Mouse (Mus musculus): Measurements from ENCODE around the gene Peak1.

Gene Peak1

GRCm38 (mm10) chr9:56309079-56309478, 108.8 kb downstream of the Peak1 start:
- DNase-seq = no peak

GRCm38 (mm10) chr9:56304526-56304925, 113.3 kb downstream of the Peak1 start:
- DNase-seq = no peak

- DNase-seq = no peak
Observed at GRCm38 (mm10) chr9:56302921-56303465, 114.9 kb downstream of the Peak1 start.

- DNase-seq = no peak
Observed at GRCm38 (mm10) chr9:56290019-56290418, 127.8 kb downstream of the Peak1 start.

DNA sequence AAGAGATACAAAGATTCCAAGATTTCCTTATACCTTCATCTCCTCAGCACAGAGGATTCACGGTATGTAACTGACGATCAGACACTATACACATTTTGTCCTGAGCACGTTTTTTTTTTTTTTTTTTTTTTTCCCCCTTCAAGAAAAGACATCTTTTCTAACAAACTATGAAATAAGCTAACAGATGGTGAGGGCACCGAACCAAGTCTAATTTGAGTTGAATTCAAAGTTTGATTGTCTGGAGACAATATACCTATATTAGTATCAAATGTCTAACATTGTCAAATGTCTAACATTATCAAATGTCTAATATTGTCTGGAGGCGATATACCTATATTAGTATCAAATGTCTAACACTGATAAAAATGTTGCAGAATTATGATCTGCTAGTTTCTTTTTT, 135.4 kb downstream of the Peak1 start:
- DNase-seq = no peak

DNA sequence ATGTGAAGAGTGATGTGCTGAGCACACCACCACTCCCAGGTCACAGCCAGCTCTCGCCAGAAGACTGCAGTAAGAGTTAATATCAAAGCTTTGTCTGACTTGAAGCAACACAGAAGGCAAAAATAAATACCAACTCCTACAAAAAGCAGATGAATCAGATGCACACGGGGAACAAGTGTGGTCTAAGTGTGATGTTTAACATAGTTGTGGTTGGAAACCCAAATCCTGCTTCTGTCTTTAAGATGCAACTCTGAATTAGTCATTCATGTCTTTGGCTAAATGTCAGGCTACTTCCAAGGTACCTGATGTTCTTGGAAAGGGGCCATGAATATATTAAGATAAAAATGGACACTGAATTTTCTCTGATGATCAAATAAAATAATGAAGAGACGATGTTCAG, 144.3 kb downstream of the Peak1 start:
- no peak for DNase-seq

DNA sequence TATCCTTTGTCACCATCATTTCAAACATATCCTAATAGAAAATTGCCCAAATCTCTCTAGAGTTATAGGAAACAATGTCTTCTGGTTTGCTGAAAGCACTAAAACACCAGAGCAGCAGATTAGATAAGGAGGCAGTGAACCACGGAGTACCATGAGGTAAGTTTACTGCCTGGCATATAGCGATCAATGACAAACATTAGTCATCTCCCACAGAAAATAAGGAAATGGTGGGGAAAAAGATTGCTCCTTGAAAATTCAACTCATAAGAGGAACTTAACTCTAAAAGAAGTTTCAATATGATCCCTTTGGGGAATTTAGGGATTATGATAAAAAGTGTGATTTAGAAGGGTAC, 145.6 kb downstream of the Peak1 start:
- DNase-seq = no peak

- no peak for DNase-seq
Observed at GRCm38 (mm10) chr9:56271326-56272246, 146.3 kb downstream of the Peak1 start.

DNA sequence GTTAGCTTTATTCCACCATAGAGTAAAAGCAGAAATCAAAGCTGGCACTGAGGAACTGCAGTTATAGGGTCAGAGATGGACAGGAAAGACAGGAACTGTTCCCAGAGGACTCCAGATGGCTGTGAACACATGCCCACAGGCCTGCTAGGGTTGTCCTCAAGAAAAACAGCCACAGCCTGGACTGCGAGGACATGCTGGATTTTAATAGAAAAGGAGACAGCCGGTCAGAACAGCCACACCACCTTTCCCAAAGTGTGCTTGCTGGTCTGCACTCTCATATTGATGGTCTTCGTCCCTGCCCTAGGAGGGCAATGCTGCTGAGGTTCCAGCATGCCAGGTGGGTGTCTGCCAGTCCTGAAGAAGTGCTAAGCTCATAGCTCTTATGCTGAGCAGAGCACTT, 148.8 kb downstream of the Peak1 start:
- no peak for DNase-seq

DNA sequence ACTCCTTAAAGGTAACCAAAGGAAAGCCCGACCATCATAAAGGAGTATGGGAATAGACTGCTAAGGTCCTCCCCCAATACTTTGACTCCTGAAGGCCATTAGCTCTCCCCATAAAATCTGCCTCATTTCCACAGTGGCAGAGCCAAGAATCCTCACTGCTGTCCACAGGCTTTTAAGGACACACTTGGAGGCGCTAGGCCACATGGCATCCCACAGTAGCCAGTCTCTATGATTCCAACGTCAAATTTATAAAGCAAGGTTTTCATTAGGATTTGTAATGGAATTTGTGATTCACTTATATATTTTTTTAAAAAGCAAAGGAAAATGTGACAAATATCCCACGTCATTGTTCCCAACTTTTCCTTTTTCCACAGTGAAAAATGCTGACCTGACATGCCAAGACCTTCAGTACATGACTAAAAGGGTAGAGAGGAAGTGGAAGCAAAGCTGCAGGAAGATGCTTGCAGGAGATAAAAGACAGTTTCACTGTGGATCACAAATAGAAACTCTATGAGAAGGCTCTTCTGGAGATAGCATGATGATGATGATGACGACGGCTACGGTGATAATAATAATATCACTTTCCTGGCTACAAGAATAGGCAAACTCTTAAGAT, 151.6 kb downstream of the Peak1 start:
- DNase-seq = no peak

DNA sequence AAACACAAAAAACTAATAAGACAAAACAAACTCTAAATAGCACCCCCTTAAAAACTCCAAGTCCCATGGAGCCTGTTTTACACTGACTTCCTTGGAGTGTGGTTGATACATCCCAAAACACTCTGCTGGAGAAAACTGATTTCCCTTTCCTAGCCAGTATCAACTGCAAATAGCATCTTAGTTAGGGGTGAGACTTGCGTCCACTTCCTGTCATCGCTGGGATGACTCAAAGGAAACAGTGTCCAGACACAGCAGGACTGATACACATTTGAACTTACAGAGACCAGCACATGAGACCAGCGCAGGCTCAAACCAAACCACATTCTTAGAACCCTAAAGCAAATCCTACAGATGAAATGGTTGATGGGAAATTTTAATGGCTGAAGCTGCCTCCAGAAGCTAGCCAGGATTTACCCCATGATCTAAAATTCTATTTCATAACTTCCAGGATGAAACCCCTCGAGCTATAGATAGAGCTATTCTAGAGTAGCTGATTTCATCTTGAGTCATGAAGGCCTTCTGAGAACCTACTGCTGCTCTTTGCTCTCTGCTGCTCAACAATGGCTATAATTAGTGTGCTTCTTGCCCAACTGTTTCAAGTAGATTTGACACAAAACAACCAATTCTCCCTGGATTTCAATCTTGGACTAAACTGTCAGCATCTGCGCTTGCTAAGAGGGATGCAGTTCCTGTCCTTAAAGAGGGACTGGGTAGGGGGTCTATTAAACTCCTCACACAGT, 152.2 kb downstream of the Peak1 start:
- DNase-seq = no peak

GRCm38 (mm10) chr9:56265022-56265360, 152.9 kb downstream of the Peak1 start:
- no peak for DNase-seq

DNA sequence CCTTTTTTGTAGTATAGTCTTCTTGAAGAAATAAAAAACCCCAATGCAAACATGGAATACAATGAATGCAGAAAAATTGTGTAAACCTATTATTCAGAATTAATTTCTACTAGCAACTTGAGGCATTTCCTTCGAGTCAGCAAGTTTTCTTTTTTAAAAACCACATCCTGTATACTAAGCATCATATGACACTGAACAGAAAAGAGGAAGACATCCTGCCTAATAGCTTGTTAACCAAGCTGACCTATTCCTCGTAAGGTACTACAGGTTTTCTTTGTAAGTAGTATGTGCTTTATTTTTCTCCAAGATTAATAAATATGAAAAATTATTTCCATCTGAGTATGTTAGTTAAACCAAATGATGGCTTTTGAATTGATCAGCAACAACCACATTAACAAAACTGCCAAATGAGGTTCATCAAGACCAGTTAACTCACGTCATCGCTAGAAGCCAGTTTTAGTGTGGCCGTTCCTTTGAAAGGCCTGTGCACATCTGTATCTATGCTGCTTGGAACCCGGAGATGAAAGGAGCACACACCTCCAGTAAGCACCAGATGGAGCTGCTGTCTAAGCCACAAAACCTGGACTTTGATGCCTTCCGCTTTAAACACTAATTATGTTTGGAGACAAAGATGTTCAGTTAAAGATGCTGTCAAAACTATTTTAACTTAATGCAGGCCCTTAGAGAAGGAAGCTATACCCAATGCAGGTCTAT, 153.4 kb downstream of the Peak1 start:
- peak; percentile 48 for DNase-seq

- no peak for DNase-seq
Observed at GRCm38 (mm10) chr9:56263055-56263454, 154.8 kb downstream of the Peak1 start.

DNA sequence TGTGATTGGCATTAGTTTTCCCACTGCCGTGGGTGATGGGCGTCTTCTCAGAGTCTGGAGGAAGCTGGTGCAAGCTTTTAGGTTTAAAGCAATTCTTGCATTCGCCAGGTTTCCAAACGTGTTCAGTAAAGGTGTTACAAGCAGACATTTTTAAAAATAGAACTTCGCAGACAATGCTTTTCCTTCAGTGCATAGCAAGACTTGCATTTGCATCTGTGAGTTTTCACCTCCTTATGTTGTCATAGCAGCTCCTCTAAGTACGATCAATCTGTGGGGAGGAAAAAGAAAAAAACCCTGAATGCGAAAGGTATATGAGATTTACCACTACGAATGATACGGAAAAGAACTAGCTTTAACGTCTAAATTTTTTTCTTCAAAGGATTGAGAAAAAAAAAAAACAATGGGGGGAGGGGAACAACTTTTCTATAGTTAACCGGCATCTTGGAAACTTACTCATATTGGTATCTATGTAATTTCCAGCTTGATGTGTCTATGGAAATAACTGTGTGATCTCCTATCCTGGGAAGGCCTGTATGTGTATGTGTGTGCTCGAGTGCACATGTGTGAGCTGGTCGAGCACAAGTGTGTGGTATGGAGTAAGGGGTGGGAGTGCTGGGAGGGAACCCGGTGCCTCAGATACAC, 157.3 kb downstream of the Peak1 start:
- DNase-seq = no peak

DNA sequence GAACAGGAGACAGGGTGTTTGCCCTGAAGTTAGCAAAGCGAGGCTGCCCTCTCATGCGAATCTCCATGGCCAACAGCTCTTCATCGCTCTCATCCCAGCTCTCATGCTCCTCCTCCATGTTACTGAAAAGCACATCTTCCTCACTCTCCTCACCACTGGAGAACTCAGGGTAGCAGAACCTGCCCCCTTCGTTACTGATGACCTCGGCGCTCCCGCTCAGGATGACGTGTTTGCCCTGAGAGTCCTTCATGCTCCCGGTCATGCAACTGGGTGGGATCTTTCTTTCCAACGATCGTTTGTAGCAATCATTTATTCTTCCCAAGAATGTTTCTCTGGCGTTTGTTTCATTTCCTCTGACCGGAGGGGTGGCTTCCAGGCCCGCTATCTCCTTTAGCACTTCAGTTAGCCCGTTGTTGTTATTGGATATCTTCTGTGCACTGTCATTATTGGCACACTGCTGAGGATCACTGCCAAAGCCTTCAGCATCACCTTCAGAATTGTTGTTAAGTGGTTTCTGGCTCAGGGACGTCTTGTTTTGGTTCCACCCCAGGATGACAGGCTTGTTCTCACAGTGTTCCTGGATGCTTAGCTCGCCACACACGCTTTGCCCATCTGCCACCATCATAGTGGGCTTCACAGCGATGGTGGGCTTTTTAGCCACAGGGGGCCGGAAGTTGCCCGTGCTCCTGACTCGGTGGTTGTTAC, 157.9 kb downstream of the Peak1 start:
- no peak for DNase-seq

DNA sequence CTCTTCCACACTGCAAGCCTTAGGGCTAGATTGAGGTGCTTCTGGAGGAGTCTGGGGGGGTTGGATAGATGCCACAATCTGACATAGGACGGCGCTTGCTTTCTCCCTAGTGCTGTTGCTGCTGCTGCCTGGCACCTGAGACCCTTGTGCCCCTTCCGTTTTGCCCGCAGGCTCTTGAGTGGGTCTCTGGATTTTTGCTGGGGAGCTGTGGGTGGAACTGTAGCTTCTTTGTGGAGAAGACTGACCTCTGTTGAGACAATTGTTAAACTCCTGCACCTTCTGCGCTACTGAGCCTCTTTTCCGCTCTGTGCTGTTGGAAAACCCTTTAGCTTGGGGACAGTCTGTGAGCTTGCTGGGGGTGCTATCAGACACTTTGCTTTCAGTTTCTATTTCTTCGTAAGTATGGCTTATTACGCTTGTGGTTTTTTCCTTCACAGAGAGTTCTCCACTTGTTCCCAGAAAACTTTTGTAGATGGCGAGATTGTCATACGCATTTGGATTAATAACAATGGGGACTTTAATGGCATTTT, 159.5 kb downstream of the Peak1 start:
- no peak for DNase-seq

- DNase-seq = no peak
Observed at GRCm38 (mm10) chr9:56257227-56258000, 160.5 kb downstream of the Peak1 start.

DNA sequence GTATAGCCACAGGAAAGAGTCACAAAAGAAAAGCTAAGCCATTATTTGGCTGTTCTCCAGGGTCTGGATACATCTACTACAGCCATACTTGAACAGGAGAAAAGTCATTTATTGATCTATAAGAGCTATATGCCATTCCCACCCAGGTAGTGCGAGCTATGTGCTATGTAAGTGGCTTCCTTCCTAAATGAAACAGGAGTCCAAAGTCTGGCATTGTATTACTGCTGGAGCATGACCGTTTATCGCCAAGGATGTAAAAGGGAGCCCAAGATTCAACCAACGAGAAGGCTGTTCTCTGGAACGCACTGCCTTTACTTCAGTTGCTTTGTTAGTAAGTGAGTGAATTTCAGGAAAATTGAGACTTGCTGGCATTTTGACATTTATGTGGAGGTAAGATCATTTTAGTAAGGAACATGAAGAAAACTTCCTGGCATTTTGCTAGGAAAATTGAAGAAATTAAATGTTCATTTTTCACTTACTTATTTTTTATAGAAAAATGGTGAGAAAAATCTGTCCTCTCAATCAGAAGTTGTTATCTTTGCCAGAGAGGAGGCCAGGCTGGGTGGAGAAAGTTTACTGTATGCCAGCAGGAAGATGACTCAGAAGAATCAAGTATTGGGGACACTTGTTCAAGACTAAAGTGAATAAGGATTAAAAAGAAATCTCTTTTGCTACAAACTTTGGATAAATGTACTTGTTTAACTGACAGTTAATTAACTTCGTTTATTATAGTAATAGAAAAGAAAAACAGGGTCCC, 162.0 kb downstream of the Peak1 start:
- DNase-seq = no peak

DNA sequence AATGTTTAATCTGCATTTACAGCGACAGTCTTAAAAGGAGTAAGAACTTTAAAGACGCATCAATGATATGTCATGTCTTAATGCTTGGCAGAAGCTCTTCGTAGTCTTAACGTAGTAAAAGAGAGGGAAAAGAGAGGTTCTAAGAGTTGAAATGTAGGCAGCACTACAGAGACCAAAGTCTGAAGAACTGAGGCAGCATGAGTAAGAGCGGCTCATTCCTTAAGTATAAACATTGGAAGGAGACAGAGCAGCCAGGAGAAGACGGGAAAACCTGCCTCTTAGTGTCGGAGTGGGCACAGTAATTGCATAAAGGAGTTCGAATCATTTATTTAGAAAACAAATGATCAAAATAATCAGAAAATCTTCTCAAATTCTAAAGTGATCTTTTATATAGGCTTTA, 173.5 kb downstream of the Peak1 start:
- no peak for DNase-seq

All from right cerebral cortex, adult 18-20 months (tissue).